Mouse (Mus musculus) c-Kit-positive CD71-negative TER-119-negative erythroid progenitor cells, embryonic 14.5 days (primary cell): ENCODE data around the gene Rbck1.
"Not testable (repeated sequence)": the region's sequence is repeated elsewhere in the genome, so short reads cannot be mapped to it uniquely, and the experiment has no call there.

Source experiments
- DNase-seq: peaks from one replicate; pipeline ENCODE4 v3.0.0-alpha.2; 2013; ENCODE audit warnings: low read depth

Rbck1 gene

DNA sequence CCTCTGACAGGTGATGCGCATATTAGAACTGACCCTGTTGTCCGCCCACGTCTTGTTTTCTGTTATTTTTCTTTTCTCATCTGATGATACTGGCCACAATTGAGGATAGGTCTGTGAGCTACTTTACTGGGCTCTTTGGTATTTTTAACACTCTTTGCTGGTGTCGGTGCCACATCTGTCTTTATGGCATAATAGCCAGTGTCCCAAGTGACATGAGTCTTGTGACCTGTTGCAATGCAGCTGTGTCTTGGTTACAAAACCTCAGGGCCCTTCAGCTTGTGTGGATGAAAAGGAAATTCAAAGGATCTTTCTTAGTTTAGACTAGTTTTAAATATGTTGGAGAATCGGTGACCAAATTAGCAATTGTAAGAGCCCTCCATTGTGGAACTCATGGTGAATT, 37.9 kb downstream of the Rbck1 start:
- DNase-seq = peak; percentile 10

DNA sequence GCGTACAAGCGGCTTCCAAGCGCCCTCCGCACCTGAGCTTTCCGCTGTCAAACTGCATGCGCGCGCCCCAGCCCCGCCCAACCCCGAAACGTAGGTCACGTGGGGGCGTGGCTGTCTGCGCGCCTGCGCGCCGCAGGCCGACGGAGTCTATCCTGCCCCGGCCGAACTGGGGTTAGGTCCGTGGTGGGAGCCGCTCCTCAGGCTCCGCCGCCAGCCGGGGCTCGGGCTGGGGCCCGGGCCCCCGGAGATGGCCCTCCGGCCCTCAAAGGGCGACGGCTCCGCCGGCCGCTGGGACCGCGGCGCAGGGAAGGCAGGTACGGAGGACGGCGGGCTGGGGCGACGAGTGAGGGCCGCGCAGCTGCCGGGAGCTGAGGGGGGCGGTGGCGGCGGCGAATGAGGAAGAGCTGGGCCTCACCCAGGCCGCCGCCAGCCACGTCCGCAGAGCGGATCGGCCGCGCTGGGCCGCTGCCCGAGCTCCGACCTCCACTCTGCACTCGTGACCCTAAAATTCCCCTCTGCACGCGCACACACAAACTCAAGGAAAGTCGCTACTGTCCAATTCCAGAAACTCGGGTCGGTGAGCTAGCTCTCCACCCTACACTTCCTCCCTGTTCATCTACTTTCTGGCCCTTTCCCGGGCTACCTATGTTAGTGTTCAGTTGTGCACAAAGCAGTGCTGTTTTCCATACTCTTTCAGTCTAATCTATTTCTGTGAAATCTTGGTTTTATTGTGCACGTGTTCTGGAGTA, 38.6 kb downstream of the Rbck1 start, which contains the start of gene Tbc1d20:
Gene Tbc1d20, plus strand, starts transcription at position 102 of the 749 bp plus-strand sequence.
- DNase-seq = peak; percentile 76

DNA sequence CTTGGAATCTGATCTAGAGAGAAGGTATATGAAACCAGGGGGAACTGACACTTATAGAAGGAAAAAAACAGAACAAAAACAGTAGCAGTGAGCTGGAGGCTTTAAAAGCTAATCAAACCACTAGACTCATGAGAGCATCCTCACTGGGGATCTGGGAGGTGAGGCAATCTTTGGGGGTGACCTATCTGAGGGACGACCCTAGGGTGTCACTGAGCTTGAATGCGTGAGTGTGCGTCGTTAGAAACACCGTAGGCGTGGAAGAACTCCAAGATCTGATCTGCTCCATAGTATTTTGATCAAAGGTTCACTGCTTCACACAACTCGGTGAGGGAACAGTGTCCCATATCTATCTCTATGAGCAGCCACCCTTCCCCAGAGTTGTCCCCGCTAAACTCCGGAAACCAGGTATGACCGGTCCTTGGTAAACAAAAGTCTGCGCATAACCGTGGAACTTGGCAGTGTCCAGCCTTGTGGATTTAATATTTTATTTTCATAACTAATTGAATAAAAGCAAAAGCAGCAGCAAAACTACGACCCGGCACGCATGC, 39.2 kb downstream of the Rbck1 start:
- DNase-seq = peak; percentile 3

DNA sequence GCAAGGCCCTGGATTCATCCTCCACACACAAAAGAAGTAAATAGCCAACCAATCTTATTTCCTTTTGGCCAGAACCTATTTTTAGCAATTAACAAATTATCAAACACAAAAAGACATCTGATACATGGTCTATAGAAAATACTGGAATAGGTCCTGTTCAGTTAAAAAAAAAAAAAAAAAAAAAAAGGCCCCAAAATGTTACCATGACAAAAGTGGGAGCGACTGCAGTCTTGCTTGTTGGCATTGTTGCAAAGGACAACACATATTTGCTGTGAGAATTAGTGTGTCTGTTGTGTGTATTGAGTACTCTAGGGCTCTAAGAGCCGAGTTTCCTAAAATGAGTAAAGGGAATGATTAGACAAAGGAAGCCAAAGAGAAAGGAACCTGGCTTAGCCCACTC, 40.0 kb downstream of the Rbck1 start:
- DNase-seq = no peak

DNA sequence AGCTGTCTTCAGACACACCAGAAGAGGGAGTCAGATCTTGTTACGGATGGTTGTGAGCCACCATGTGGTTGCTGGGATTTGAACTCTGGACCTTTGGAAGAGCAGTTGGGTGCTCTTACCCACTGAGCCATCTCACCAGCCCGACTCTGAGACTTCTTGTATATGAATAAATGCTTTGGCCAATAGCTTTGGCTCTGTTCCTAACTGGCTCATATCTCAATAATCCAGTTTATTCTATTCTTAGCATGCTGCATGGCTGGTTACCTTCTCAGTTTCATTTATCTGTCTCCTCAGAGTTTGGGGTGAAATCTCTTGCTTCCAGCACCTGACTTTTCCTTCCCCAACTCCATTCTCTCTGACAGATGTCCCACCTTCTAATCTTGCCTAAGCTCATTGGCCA, 42.8 kb downstream of the Rbck1 start:
- not testable (repeated sequence) for DNase-seq

DNA sequence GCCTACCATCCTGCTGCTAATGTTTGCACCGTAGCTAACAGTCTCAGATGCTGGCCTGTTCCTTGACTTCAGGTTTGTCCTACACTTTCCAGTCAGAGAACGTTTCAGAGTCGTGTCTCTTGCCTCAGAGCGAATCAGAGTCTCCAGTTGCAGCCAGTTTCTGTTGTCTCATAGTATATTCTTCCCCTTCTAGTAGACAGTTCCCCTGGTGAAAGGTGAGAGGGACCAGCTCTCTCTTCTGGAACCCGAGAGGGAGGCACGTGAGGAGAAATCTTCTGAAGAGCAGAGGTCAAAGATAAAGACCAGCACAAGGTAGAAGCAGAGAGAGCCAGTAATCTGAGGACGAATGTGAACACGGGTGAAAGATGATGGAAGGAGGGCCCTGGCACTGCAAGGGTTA, 44.4 kb downstream of the Rbck1 start:
- no peak for DNase-seq

DNA sequence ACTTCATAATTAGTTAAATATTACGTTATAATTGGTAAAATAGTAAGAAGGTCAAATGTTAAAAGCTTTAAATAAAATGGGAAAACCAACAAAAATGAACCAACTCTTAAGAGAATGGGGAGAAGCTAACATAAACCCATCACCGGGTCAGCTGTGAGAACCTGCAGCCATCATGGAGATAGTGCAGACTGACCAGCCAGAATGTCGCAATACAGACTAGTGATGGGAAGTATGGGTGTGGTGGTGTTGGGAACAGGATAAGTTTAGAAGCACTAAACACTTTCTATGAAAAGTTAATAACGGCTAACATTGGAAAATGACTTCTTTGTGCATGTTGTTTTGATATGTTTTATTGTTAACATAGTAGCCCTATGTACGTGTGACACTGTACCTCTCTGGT, 44.9 kb downstream of the Rbck1 start:
- DNase-seq = no peak

DNA sequence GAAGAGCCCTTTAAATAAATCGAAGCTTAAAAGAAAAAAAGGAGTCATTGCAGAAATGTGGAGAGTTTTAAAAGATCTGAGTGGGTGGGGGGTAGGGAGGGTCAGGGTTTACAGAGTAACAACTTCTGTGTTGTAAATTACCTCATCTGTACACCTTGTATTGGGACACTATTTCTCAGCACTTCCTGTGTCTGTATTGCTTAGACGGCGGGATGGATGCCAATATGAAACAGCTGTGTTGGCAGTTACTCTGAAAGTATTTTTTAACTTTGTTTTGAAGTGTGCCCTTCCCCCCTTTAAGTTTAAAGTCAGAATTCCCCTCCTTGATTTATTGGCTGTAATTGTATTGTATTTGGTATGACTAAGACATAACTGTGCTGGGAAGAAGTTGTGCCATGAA, 51.0 kb downstream of the Rbck1 start:
- no peak for DNase-seq

DNA sequence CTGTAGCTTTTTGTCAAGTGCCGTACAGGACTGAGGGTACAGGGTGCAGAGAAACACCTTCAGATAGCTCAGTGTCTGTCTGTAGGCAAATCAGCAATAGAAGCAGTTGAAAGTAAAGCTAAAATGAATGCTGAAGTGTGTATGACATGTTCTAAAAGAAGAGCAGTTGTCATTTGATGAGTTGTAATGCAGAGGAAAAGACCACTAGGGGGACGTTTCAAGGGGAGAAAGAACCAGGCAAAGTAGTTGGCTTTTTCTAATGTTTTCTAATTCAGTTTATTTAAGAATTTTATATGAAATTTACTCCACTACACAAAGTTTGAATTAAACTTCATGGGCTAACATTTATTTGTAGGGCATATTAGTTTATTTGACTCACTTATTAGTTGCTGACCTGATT, 58.8 kb downstream of the Rbck1 start:
- peak; percentile 7 for DNase-seq
